Mouse (Mus musculus): ENCODE data around the gene Clcn3.
A peak's percentile ranks its signal among the peaks of the same experiment; 100 is the strongest.

Clcn3 gene

GRCm38 (mm10) chr8:60951271-60951670 lies 31.8 kb downstream of the Clcn3 start:
- no peak for DNase-seq

DNA sequence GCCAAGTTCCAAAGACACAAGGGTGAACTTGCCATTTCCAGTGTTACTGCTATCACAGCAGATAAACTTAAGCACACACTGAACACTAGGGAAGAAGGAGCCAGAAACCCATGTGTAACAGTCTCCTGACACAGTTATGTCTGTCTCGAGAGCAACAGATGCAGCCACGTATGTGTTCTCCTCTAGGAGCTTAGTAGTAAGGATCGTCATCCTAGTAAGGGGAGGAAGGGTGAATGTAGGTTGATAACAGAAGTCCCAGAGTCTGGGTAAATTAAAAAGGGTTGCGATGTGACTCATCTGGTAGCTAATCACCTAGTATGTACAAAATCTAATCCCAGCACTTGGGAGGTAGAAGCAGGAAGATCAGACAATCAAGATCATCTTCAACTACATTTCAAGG lies 33.2 kb downstream of the Clcn3 start:
- DNase-seq, result no peak

DNA sequence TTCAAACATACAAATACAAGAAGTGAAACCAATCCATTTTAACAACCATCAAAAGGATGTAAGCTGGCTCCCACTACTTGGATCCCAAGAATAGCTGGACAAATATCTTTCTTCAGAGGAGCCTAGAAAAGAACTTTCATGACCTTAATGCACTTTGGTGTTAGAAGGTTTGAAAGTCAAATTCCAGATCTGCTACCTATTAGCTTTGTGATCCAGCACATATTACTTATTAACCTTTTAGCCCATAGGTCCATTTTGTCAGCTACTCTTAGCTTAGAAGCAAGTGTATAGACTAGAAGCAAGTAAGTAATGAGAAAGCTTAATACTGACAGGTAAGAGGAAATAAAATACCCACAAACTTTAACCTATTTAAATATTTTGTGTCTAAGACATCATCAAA lies 35.6 kb downstream of the Clcn3 start:
- DNase-seq, result no peak

DNA sequence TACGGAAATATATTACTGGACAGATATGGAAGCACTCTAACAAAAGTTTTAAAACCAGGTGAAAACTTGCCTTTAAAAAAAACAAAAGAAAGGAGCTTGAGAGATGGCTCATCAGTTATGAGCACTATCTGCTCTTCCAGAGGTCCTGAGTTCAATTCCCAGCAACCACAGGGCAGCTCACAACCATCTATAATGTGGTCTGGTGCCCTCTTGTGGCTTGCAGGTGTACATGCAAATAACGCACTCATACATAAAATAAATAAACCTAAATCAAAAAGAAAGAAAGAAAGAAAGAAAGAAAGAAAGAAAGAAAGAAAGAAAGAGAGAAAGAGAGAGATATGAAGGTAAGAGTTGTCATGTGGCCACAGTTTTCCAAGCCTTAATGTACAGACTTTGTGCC lies 40.2 kb downstream of the Clcn3 start:
- no peak for DNase-seq

- DNase-seq, result no peak
Measured at GRCm38 (mm10) chr8:60938717-60939424, 44.2 kb downstream of the Clcn3 start.

DNA sequence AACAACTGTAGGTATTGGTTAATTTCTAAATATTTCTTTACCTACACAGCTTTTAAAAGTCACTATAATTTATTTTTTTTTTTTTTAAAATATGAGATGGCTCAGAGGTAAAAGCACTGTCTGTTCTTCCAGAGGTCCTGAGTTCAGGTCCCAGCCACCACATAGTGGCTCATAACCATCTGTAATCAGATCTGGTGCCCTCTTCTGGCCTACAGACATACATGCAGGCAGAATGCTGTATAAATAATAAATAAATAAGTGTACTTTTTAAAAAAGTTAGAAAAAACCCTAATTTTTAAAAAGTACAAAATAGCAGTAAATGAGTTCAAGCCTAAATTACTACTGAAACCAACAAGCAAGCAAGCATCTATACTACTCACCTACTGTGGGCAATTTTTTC lies 49.5 kb downstream of the Clcn3 start:
- DNase-seq, result no peak

DNA sequence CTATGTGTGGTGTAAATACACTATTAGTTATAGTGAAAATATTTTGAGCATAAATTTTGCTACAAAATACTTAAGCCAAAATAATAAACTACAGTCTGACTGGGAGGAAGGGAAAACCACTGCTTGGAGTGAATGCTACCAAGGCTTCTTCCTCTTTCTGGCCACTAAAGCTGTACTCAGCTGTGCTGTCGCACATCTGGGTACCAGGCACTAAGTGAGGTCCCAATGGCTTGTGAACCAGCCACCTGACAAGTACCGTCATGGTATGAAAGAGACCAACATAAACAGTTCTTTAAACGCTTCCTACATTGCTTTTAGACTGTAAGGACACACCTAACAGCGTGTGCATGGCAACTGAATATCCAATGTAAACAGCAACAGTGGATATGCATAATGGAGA lies 62.9 kb downstream of the Clcn3 start:
- DNase-seq, result no peak

GRCm38 (mm10) chr8:60919069-60919468 lies 64.0 kb downstream of the Clcn3 start:
- no peak for DNase-seq

DNA sequence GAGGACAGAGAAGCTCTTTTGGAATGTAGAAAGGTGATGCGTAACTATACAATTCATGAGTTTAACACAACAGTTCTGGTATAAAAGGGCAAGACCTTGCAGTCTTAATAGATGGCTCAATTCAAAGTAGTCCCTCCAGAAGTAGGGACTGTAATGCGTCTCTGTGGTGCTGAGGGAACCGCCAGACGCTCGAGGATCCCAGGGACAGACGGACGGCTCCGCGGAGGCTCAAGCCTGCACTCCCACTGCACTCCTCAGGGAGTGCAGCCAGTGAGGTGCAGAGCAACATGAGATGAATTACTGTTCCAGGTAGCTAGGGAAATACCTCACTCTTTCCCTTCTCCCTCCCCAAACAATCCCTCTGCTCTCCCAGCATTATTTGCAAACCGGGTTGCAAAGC lies 70.5 kb downstream of the Clcn3 start:
- DNase-seq, result no peak

GRCm38 (mm10) chr8:60912081-60912480 lies 71.0 kb downstream of the Clcn3 start:
- no peak for DNase-seq

GRCm38 (mm10) chr8:60900147-60900546 lies 83.0 kb downstream of the Clcn3 start:
- DNase-seq, result peak in 1 of 2 experiments; percentile 43

- DNase-seq, result no peak
Measured at GRCm38 (mm10) chr8:60895878-60896277, 87.2 kb downstream of the Clcn3 start.

DNA sequence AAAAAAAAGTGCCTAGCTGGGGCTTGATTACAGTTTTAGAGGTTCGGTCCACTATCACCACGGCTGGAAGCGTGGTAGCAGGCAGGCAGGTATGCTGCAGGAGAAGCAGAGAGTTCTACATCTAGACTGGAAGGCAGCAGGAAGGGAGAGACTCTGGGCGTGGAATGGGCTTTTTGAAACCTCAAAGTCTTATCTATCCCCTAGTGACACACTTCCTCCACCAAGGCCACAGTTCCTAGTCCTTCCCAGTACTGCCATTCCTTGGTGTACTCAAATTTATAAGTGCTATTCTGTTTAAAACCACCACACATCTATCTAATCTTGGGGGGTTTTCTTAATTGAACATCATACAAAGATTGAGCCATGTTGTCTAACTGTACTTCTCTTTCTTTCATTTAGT lies 91.3 kb downstream of the Clcn3 start:
- DNase-seq, result no peak

DNA sequence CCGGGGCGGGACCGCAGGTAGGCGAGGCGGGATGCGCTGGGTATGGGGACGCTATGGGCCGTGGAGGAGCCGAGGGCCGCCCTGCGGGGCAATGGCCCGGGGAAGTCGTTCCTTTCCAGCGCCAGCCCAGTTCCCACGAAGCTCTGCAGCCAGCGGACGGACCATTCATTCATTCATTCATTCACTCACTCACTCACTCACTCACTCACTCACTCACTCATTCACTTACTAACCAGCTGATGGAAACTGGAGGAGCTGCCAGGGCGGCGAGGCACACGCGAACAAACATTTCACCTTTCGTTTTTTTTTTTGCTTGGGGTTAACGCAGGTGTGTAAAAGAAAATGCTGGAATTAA lies 92.6 kb downstream of the Clcn3 start:
- DNase-seq, result no peak

DNA sequence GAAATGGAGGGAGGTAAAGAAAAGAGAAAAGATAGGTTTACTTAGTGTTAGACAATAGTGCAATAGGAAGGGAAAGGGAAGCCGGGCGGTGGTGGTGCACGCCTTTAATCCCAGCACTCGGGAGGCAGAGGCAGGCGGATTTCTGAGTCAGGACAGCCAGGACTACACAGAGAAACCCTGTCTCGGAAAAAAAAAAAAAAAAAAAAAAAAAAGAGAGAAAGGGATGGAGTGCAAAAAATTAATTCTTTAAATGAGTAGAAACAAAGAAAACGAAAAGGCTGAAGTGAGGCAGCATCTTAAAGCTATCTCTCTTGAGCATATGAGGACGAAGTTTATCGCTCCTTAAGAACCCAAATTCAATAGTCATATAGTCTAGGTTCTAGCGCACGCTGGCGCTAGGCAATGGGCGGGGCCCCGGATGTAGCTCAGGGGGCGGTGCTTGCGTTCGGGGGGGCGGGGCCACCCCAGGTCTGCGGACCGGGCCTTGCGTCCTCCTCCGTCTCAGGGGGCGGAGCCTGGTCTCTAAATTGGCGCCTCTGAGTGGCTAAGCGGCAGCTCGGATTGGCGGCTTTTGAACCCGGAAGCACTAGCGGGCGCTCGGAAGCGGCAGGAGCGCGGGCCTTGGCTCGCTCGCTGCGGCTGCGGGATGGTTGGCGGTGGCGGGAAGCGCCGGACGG lies 93.1 kb downstream of the Clcn3 start, which contains the start of gene Hpf1:
Gene Hpf1 (plus strand): TSS at position 576 of the 677 bp plus-strand sequence.
- DNase-seq, result peak; percentile 96 to 99

DNA sequence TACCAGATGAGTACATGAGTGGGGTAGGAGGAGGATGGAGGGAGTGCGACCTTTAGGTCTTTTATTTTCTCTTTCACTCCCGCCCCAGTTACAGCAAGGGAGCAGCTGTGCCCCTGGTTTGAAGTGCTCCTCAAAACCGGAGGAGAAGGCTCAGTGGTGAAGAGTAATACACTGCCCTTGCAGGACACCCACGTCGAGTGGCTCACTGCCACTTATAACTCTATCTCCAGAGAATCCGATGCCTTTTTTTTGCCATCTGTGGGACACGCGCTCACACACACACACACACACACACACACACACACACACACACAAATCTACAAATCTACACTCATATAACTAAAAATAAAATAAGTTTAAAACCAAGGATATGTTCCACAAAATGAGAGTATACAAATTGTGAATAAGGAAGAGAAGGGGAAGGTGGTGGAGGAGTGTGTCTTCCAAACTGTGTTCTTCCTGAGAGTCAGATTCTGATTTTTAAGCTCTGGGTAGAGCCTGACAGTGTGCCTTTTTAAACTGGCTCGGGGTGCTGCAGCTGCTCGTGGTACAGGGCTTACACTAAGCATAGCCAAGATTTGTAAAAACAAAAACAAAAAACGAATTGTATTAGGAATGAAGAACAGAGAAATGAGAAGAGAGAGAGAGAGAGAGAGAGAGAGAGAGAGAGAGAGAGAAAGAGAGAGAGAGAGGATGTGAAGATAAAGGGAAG lies 93.8 kb downstream of the Clcn3 start:
- DNase-seq, result no peak

DNA sequence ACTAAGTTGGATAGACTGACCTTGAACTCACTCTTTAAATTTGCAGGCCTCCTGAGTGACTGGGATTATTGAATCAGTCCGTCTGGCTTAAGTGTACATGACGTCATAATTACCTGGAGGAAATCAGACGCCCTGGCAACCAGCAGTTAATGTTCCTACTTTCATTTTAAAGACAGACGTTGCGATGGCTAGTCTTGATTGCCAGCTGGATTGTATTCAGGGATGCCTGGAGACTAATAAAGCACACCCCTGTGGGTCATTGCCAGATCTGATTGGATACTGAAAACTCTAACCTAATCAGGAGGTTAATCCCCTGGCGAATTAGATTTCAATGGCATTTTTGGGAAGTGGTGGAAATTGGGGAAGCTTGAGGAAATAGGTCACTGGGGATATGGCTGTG lies 96.4 kb downstream of the Clcn3 start:
- no peak for DNase-seq

DNA sequence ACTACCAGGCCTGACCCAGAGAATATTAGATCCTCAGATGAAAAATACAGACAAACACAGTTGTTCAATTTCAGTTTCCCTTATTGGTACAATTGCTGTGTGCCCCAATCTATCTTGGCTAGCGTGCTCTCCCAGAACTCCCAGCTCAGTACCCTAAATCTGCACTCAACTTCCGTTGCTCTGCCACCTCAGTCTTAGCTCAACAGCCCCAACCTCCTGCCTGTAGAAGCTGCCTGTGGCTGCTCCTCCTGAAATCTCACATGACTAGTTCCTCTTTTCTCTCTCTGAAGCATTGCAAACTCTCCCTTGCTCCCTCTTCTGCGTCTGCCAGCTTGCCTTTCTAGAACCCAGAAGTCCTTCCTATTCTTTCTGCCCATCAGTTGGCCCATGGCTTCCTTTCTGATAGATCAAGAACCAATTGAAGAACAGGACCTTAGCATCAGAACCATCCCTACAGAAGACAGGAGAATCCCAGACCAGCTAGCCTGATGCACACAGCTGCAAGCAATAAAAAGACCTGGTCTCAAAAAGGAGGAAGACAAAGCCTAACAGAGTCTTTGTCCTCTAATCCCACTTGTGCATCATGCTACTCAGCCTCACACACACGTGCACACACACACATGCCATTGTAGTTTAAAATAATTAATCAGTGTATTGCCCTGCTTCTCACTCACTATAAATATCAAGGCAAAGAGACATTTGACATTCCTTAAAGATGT lies 99.5 kb downstream of the Clcn3 start:
- no peak for DNase-seq

DNA sequence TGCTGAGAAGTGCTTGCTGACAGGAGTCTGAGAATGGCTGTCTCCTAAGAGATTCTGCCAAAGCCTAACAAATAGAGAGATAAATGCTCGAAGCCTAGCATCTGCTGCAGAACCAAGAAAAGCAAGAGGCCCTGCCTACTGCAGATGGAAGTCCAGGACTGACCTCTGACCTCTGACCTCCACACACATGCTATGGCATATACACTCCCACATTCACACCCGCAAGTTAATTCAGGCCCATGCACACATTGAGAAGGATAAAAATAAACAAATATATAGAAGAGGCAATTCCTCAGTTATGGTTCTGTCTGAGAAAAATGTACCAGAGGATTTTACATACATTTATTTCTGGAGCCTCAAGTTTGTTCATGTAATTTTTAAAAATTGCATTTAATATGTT lies 104.5 kb downstream of the Clcn3 start:
- DNase-seq, result no peak

GRCm38 (mm10) chr8:60870231-60871193 lies 112.6 kb downstream of the Clcn3 start:
- DNase-seq, result no peak

GRCm38 (mm10) chr8:60869761-60870160 lies 113.3 kb downstream of the Clcn3 start:
- DNase-seq, result peak; percentile 58

Data from kidney, postnatal 25 days (tissue).